Mouse (Mus musculus): ENCODE data around the gene Adamts20.
"Not testable (repeated sequence)": the region's sequence is repeated elsewhere in the genome, so short reads cannot be mapped to it uniquely, and the experiment has no call there.

Adamts20 gene

DNA sequence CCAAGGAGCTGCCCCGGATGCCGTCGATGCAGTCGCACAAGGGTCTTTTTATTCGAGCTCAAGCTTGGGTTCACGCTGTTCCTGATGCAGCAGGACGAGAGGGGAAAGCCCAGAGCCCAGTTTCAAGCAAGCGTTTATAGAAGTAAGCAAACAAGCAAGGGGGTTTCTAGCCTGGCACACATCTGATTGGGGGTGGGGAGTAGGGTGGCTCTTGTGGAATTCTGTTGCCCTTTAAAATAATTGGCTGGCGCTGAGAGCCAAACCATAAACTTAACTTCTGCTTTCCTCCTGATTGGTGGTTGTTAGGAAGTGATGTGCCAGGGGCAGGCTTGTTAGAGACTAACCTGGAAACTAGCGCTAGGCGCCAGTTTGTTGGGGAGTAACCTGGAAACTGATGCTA is at the start of gene Adamts20:
Adamts20 (minus strand) TSS at position 101 of the 400 bp plus-strand sequence.
- no peak for DNase-seq (ENCODE audit: low read depth, low spot score)

DNA sequence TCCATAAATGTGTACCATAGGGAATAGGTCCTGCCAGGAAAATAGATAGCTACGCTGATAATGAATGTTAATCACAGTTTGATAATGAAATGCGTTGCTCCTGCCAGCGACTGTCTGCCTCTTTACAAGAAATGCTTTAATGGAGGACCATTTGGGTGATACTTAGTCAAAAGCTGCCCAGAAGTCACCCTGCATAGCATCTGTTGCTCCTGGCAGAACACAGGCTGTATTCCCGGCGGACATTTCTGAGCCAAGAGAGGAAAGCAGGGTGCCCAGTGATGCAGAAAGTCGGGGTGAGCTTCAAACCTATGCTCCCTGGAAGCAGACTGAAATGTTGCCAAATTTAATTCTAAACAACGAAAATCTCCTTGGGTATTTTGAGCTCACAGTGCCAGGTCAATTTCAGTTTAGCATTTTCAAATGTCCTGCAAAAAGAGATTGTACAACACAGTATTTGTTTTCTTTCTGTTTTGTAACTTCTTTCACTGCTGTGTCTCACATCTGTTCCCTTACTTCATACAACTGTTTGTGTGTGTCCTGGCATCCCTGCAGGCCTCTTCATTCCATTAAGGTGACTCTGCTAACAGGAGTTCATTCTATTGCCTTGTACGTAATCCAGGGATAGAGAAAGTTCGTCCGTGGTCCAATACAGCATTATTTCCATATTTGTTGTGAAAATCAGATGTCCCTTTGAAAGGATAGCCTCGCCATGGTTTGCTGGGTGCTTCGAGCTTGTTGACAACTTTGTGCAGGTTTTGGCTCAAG is 38.4 kb upstream of the Adamts20 start:
- DNase-seq (ENCODE audit: low read depth, low spot score) = no peak

DNA sequence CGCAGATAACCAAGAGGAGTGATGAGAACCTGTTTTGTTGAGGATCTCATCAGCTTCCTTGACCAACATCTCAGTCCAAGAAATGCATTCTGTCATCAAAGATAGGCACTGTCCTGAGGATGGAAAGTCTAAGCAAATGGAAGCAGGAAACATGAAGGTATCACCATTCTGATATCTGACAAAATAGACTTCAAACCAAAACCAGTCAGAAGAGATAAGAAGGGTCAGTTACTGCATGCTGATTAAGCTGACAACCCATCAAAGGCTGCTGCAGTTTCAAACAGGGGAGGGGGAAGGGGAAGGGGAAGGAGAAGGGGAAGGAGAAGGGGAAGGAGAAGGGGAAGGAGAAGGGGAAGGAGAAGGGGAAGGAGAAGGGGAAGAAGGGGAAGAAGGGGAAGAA is 34.0 kb upstream of the Adamts20 start:
- DNase-seq (ENCODE audit: low read depth, low spot score) = no peak

DNA sequence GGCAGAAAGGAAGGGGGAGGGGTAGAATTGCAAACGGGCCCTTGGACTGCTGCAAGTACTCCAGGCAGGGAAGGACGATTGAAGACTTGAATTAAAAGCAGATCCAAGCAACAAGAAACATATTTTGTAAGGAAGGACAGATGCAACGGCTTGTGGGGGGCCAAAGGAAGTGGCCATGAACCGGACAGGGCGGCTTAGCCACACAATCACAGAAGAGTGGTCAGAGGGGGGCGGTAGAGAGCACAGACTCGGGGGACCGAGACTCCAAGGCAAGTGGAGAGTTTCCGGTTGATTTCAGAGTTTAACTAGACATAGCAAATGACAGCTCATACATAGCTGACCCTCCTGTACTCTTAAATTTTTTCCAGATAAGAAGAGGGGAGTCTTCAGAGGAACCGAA is 30.7 kb upstream of the Adamts20 start:
- no peak for DNase-seq (ENCODE audit: low read depth, low spot score)

DNA sequence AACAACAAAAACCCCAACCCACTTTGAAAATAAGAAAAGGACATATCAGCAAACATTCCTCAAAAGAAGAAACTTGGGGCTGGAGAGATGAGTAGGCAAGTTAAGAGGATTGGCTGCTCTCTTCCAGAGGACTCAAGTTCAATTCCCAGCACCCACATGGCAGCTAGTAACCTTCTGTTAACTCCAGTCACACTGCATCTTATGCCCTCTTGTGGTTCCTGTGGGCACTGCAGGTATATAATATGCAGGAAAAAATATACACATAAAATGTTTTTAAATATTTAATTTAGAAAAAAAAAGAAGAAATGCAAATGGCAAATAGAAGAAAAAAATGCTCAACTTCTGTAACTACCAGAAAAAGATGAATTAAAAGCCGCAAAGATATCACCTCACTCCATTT is 29.2 kb upstream of the Adamts20 start:
- DNase-seq (ENCODE audit: low read depth, low spot score) = no peak

DNA sequence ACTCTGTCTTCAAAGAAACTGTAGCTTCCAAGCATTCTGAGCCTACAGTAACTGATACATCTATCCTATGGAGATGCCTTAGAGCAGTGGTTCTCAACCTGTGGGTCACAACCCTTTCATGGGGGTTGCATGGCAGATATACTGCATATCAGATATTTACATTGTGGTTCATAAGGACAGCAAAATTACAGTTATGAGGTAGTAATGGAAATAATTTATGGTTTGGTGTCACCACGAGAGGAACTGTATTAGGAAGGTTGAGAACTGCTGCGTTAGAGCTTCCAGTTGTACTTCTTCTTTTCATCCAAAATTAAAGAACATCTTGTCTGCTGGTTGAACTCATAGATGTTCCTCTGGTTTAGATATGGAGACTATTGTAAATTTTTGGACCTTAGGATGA is 24.2 kb upstream of the Adamts20 start:
- no peak for DNase-seq (ENCODE audit: low read depth, low spot score)

DNA sequence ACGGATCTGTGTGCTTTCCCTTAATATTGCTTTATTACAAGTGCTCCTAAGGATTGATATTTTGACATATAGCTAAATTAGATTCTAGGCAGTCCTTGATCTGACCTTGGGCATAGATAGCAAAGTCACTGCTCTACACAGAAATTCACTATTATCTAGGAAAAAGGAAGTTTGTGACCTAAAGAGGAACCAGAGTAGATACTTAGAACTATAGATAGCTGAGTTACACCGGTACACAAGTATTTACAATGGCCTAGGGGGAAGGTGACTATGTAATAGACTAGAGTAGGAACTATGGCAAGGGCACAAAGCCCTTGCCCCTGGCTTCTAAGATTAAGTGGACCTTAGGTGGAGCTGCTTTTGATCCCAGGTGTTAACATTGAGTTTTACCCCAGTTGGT is 22.8 kb upstream of the Adamts20 start:
- not testable (repeated sequence) for DNase-seq (ENCODE audit: low read depth, low spot score)

DNA sequence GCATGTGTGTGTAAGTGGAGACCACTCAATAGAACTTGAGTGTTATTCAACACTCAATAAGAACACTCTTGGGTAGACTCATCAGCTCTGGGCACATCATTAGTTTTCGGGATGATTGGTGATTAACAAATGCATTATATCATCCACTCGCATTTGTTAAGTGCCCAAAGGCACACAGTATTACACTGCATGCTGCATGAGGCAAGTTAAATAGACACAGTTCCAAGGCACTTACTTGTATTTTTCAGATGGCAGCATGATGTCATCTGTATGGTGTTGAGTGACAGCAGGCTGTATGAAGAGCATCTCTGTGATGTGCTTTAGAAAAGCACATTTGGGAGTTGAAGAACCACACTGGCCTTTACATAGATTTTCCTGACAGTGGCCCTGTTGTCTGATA is 17.3 kb upstream of the Adamts20 start:
- no peak for DNase-seq (ENCODE audit: low read depth, low spot score)

DNA sequence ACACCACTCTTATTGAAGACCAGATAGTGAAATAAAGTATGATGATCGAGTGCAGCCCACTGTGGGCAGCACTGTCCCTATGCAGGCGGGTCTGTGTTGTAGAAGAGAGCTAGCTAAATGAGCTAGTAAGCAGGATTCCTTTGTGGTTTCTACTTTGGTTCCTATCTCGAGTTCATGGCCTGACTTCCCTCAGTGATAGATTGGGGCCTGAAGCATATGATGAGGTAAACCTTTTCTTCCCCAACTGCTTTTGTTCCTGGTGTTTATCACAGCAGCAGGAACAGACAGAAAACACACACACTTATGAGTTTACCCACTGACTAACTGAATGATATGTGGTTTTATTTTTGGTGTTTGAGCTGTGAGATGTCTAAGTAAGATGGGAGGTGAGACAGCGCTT is 15.6 kb upstream of the Adamts20 start:
- DNase-seq (ENCODE audit: low read depth, low spot score) = no peak

DNA sequence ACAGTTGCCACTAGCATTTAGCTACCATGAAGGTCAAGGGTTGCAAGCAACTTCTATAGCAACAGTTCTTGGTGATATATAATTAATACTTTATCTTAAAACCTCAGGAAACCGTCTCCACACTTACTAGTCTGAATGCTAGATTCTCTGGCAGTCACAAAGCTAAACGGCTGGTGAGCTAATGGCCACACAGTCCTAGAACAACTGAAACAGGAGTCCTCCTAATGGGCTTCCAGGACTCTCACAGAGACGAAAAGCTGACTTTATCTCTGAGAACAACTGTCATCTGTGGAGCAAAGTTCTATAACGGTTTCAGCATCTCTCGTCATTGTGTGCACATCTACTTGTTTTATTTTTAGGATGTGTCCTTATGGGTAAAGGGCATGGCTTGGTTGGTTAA is 15.0 kb upstream of the Adamts20 start:
- DNase-seq (ENCODE audit: low read depth, low spot score) = no peak

DNA sequence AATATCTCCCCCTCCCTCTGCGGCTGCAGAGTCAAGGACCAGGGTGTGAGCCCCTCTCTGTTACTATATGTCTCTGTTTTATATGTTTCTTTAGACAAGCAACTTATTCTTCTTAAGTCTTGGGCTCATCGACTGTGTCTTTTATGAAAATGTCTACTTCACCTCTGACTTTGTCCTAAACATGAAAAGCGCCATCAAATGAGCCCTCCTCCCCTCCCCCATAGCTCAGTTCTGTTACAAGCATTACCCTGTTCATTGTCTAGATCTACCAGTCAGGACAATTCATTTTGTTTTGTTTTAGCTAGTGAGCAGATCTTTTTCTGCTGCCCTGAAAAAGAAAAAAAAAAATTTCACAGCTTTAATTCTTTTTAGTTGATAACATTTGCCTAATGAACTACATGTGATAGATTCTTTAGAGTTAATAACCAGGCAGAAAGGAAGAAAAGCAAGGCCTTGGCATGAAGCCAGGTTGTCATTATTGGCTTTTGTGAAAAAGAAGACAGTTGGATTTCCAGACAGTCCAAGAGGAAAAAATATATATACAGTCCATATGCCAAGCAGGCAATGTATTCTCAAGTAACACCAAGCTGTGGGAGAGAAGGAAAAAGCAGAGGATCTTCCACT is 14.4 kb upstream of the Adamts20 start:
- DNase-seq (ENCODE audit: low read depth, low spot score) = no peak

DNA sequence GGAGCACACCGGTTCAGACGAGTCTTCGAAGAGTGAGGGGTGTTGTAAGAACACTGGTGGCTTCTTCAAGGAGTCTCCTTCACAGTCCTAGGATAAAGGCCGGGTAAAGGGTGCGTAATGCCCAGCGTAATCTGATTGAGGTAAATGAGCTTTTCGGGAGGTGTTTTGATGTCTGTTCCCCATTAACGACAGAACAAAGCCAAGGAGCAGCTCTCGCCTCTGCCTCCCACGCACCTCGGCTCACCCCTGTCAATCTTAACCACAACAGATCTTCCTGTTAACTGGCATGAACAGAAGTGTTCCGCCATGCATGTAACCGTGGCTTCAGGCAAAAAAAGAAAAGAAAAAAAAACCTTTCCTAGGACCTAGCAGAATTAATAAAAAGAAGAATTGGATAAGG is 13.5 kb upstream of the Adamts20 start:
- DNase-seq (ENCODE audit: low read depth, low spot score) = no peak

DNA sequence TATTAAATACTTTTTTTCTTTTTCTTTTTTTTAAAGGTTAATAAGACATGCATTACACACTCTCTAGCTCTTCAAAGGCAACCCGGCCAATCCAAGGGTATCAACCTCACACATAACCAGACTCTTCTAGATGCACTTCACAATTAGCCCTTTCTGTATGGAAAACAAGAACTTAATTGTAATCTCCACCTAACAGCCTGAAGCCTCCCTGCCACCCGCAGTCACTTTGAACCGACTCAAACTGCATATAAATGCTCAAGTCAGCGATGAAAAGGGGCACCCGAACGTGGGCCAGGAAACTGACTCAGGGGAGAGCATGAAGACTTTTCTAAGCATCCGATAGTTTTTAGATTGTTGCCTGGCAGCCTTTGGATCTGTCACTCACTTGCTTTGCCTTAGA is 12.1 kb upstream of the Adamts20 start:
- DNase-seq (ENCODE audit: low read depth, low spot score) = no peak

DNA sequence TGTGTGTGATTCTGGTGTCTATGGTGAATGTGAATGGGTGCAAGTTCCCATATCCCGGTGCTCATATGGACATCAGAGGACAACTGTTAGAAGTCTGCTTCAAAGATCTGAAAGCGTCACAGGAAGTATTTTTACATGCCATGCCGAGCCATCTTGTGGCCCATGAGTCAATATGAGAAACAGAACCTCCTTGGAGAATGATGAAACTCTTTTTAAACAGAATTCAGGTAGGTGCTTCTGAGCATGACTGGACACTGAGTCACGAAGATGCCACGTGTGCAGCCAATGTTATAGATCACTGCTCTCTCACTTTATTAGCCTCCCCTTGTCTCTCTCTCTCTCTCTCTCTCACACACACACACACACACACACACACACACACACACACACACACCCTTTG is 10.8 kb upstream of the Adamts20 start:
- DNase-seq (ENCODE audit: low read depth, low spot score) = no peak

DNA sequence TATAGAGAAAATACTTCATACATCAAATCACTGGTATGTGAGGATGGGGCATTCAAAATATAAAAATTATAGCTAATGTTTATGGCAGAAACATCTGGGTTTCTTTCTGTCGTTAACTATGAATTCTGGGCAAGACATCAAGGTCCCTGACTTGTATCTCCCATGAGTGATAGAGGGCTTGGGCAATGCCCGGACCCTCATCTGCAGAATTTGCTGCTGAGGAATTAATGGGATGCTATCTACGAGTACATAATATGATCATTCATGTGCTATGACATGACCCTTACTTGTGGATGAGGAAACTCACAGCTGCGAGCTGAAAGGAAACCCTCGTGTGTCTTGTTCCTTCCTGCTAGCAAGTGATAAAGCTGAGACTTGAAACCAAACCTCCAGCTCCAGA is 5.1 kb upstream of the Adamts20 start:
- no peak for DNase-seq (ENCODE audit: low read depth, low spot score)

DNA sequence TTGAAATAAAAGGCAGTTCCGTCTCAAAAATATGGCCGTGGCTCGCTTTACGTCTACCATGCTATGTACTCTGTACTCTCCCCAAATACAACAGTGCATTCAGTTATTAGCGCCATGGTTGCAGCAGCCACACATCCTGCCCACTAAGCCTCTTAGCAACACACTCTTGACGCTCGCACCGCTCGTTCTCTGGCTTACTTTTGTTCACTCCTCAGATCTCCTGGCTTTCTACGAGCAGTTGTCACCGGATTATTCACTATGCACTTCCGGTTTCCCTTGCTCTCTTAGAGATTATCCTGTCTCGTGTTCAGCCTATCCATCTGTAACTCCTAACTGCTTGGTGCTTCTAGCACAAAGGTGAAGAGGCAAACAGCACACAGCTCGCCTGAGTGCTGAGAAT is 337 bp downstream of the Adamts20 start:
- no peak for DNase-seq (ENCODE audit: low read depth, low spot score)

DNA sequence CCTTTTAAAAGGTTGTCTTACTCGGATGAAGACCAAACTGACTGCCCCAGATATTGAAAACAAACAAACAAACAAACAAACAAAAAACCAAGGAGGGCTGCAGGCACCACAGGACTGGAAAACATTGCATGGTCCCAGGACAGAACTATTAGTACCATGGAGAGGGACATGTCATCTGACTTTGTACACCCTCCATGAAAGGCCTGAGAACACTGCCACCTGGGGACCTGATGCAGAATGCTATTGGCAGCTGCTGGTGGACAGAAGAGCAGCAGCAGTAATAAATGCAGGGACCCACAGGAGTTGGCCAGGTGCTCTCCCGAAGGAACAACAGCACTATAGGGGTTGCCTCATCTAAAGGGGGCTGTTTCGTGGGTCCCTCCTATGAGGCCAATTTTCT is 2.0 kb downstream of the Adamts20 start:
- DNase-seq (ENCODE audit: low read depth, low spot score) = no peak

DNA sequence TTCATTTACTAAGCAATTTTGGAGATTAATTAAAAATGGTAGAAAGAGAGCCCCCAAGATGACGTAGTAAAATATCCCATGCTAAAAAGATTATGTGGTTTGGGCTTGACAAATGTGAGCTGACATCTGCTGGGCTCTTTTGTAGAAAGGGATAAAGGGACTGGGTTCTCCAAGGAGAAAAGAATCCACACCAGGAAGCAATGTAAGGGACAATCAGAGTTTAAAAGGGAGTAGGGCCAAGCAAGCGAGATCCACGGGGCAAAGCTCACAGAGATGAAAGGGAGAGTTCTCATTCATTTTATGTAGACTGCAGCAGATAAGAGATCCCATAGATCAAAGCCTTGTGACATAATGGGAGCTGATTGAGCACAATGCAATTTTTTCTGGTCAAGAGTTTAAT is 3.0 kb downstream of the Adamts20 start:
- DNase-seq (ENCODE audit: low read depth, low spot score) = no peak

DNA sequence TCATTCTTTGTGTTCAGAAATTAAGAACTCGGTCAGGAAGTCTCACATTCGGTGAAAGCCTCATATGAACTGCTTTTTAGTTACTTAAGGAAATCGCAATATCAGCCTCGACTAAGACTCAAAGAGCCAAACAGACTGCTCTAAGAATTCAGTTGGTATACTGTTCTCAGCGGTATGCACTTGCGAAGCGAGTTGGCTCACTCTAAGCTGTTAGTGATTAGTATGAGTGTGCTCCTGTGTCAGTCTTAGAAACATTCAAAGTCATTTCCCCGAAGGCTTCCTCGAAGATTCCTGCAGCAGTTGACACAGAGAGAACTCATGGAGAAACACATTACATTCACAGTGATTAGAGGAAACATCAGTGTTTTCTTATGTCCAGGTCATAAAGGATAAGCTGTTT is 4.1 kb downstream of the Adamts20 start:
- DNase-seq (ENCODE audit: low read depth, low spot score) = no peak

DNA sequence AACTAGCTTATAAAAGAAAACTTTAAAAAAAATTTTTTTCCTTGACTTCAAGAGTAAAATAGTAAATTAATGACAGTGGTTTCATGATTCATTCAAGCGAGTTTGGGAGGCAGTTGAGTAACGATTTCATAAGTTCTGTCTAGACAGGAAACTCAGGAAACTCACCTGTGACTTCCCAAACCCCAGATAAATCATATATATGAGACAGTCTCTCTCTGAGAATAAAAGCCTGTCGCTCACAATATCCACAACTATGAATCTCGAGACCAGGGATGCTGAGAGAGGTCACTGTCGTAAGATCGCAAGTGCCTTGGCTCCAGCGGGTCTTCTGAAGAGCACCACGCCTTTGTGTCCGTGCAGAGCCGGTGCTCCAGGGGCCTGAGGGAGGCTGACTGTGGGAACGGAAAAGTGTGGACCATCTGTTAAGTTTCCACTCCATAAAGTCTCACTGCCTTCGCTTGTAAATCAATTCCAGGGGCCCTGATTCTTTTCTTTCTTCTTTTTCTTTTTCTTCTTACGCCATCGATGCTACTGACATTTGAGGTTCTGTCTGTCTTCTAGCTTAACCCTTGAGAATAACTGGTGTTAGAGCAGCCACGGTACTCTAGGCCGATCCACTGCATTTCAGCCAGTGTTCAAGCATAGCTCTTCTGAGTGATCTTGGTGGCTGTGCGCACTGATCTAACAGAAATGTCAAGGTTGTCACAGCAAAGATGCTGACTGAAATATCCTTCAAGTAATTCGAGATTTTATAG is 7.4 kb downstream of the Adamts20 start:
- no peak for DNase-seq (ENCODE audit: low read depth, low spot score)

DNA sequence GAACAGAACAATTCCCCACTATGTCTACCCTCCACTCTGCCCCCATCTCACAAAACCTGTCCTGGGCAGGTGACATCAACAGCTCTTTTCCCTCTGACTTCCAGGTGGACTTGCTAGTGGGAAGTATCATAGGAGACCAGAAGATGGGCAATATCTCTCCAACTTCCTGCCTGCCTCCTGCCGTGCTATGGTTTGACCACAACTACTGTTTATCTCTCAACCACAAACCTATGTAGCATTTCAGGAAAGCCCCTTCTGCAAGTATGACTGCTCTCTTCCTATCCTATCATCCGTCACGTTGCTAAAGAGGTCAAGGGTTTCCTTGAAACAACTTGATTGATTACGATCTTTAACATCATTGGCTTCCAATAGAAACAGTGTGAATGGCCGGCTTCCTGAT is 12.4 kb downstream of the Adamts20 start:
- no peak for DNase-seq (ENCODE audit: low read depth, low spot score)

DNA sequence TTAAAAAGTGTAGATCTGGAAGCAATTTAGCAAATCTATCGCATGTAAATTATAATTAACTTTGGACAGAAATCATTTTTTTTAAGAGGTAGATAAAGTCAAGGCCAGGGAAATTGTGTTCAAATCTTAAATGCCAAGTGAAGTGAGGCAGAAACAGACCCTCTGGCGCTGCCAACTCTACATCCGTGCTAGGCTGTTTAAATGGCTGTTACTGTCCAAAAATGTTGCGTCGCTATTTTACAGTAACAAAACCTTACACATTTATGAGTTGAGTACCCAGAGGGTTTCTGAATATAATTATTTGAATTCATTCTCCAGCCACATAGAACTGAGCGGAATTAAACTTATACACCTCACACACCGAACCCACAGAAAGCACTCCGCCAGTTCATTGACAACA is 13.6 kb downstream of the Adamts20 start:
- DNase-seq (ENCODE audit: low read depth, low spot score) = no peak
